Mouse (Mus musculus): Measurements from ENCODE around the gene Wipi1. TPM values are rescaled to one million over a fixed set of nuclear protein-coding genes. Genes with fewer than 3 reads are reported as not detected.

Wipi1 gene
- total RNA-seq, 4 experiments from 2014 or later, result 47.2 to 68.4 (median 59.2) TPM

- DNase-seq (ENCODE audit: low spot score in 2 of 2), result no peak
Observed at GRCm38 (mm10) chr11:109544432-109544831, 67.3 kb downstream of the Wipi1 start.

- DNase-seq (ENCODE audit: low spot score in 2 of 2), result no peak
Observed at GRCm38 (mm10) chr11:109543466-109543865, 68.3 kb downstream of the Wipi1 start.

GRCm38 (mm10) chr11:109539290-109539689 lies 72.5 kb downstream of the Wipi1 start:
- no peak for DNase-seq (ENCODE audit: low spot score in 2 of 2)

GRCm38 (mm10) chr11:109536939-109537338 lies 74.8 kb downstream of the Wipi1 start:
- no peak for DNase-seq (ENCODE audit: low spot score in 2 of 2)

GRCm38 (mm10) chr11:109535966-109536365 lies 75.8 kb downstream of the Wipi1 start:
- no peak for DNase-seq (ENCODE audit: low spot score in 2 of 2)

- DNase-seq (ENCODE audit: low spot score in 2 of 2), result no peak
Observed at GRCm38 (mm10) chr11:109530030-109530429, 81.7 kb downstream of the Wipi1 start.

GRCm38 (mm10) chr11:109525571-109525970 lies 86.2 kb downstream of the Wipi1 start:
- no peak for DNase-seq (ENCODE audit: low spot score in 2 of 2)

GRCm38 (mm10) chr11:109524869-109525268 lies 86.9 kb downstream of the Wipi1 start:
- no peak for DNase-seq (ENCODE audit: low spot score in 2 of 2)

Other genes starting within 250 kb of the Wipi1 start
- 10 to 100 TPM; 23.3 to 30.3 (median 28.4) TPM for gene Gna13, start 249.1 kb downstream of the Wipi1 start, total RNA-seq (2022)
- not detected for gene 9930022D16Rik, start 198.1 kb downstream of the Wipi1 start, total RNA-seq (2022)
- 10 to 100 TPM; 64.3 to 84.3 (median 72.6) TPM for gene Amz2, start 186.0 kb downstream of the Wipi1 start, total RNA-seq (2022)
- 1 to 10 TPM; 1.1 to 1.8 (median 1.2) TPM for gene Arsg, start 138.6 kb downstream of the Wipi1 start, total RNA-seq (2022)
- gene Slc16a6, start 138.4 kb downstream of the Wipi1 start, total RNA-seq (2022), result 1 to 10 TPM; 2.9 to 5.7 (median 4.0) TPM
- 100 to 1,000 TPM in 2 of 4 experiments, 10 to 100 TPM in 2; 98.3 to 106 (median 101) TPM for gene Prkar1a, start 37.4 kb upstream of the Wipi1 start, total RNA-seq (2022)
- 1 to 10 TPM in 2 of 4 experiments, under 1 TPM in 2; 0.87 to 1.7 (median 1.2) TPM for gene Fam20a, start 110.3 kb upstream of the Wipi1 start, total RNA-seq (2022)
- gene 1700012B07Rik, start 216.1 kb upstream of the Wipi1 start, total RNA-seq (2022), result not detected